Mouse (Mus musculus) heart, adult 2 months (tissue): ENCODE measurements around the gene Ipo9.

ENCODE experiments used
- CTCF ChIP-seq: fragments of 200-600 bp; IDR thresholded peaks from 2 replicates; pipeline ENCODE4 v1.8.1; 2022; ENCODE audit warnings: antibody characterized with exemption, mild to moderate bottlenecking, moderate library complexity
- EP300 ChIP-seq: fragments of 200-500 bp; IDR thresholded peaks from 2 replicates; pipeline ENCODE4 v1.6.1; 2011; ENCODE audit warnings: low read depth, low read length, control low read depth; ENCODE audit not compliant: insufficient read depth
- POLR2A ChIP-seq: fragments of 200-500 bp; IDR thresholded peaks from 2 replicates; pipeline ENCODE4 v1.6.1; 2011; ENCODE audit warnings: mild to moderate bottlenecking, low read depth, low read length, control low read depth; ENCODE audit not compliant: insufficient read depth

GRCm38 (mm10) chr1:135462304-135462703 lies 32.0 kb upstream of the Ipo9 start:
- no peak for TF ChIP-seq CTCF
- no peak for TF ChIP-seq EP300
- TF ChIP-seq POLR2A: no peak
